Mouse (Mus musculus) adrenal gland, adult 2 months (tissue): Measurements from ENCODE around the gene Prdm16. TPM values are rescaled to one million over a fixed set of nuclear protein-coding genes. Genes with fewer than 3 reads are reported as not detected.
A peak's percentile ranks its signal among the peaks of the same experiment; 100 is the strongest.

Source experiments
- DNase-seq: peaks from one replicate; pipeline ENCODE4 v3.0.0; 2021
- polyA plus RNA-seq: library from polyadenylated mRNA; depleted of rRNA; stranded (reverse); fragments of >200 nt; gene quantifications from 2 replicates; pipeline ENCODE4 v1.2.3, GENCODE M21; 2012
- total RNA-seq, 2 experiments: library from RNA; stranded (reverse); gene quantifications; 2 replicates each; pipeline ENCODE4 v1.2.3; 2021

The Prdm16 gene
- total and polyA plus RNA-seq, 3 experiments = 5.4 to 10.6 (median 7.2) TPM

DNA sequence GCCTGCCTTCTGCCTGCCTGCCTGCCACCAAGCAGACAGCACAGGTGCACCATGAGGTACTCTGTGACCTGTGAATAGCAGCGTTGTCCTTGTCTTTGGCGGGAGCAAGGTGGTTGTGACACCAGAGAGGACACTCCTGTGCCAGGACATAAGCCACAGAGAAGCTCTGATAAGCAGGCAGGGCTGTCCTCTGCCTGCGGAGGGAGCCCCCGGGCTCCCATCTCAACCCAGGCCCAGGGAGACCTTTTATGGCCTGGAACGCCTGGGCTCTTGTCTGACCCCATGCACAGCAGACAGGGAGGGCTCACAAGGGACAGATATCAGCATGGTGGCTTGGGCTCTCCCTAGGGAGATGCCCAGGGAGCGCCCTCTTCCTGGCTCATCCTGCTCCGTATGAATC lies 118.7 kb downstream of the Prdm16 start:
- no peak for DNase-seq

DNA sequence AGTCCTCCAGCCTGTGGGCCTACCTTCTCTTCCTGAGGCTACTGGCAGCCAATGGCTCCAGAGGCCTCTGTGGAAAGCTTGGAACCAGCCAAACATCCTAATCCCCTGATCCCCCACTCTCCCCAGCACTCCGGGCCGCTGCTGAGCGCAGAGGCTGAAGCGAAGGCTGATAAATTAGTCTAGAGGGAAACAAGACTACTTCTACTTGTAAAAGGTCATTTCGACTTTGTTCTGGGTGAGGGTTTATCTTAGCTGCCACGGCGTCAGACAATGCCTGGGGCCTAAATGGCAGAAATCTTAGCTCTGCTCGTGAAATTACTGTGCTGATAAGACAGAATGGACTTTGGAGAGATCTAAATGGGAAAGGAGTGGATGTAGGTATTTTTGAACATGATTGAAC lies 120.2 kb downstream of the Prdm16 start:
- DNase-seq = no peak

- DNase-seq = no peak
Observed at GRCm38 (mm10) chr4:154513664-154514063, 123.0 kb downstream of the Prdm16 start.

DNA sequence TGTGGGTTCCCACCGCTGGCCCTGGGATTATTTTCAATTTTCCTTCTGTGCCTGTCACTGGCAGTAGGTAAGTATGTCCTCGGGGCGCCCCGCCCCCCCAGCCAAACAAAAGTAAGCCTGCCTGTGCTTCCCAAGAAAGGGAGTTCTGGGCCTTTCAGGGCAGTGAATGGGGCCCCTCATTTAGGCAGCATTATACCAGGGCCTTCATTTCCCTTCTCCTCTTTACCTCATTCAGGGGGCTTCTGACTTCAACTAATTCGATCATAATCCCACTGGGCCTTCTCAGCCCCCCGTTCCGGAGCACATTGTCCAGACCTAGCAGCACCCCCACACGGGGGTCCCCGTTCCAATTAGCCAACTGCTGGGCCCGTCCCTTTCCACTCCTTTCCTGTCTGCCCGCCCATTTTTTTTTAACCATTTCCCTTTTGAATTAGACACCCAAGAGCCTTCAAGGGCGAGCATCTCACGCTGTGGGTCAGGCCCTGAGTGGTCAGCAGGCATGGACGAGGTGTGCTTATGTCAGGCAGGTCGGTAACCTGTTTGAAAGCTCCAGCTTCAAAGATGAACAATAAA lies 124.1 kb downstream of the Prdm16 start:
- DNase-seq = no peak

DNA sequence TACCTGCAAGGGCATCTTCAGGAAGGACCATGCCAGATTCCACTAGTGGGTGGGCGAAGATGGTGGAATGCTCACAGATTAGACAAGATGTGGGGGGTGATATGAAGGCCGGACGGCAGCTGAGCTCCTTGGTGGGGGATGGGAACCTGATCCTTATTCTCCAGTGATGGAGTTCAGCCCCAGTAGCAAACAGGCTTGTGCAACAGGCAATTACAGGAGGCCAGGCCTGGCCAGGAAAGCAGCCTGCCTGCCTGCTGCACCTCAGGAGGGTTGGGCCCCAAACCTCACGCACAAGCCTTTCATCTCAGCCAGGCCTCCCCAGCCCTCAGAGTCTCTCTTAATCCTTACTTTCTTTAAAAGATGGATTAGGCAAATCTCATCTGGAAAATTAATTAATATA lies 124.9 kb downstream of the Prdm16 start:
- DNase-seq = no peak

GRCm38 (mm10) chr4:154506774-154507435 lies 129.8 kb downstream of the Prdm16 start:
- peak; percentile 36 for DNase-seq

DNA sequence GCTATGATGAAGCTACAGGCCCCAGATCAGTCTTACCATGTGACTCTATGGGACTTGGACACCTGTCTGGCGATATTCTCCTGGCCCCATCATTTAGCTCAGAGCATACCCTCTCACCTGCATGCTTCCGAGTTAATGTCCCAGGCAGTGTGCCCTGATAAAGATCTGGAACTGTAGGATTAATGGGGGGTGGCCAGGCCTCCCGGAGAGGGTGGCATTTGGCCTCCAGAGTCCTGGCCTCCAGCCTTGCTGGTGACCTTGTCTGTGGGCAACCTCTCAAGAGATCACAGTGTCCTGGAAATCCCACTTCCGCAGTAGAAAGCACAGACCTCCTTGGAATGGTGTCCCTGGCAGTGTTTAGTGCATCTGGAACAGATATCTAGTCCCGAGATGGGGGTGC lies 131.4 kb downstream of the Prdm16 start:
- DNase-seq = no peak

DNA sequence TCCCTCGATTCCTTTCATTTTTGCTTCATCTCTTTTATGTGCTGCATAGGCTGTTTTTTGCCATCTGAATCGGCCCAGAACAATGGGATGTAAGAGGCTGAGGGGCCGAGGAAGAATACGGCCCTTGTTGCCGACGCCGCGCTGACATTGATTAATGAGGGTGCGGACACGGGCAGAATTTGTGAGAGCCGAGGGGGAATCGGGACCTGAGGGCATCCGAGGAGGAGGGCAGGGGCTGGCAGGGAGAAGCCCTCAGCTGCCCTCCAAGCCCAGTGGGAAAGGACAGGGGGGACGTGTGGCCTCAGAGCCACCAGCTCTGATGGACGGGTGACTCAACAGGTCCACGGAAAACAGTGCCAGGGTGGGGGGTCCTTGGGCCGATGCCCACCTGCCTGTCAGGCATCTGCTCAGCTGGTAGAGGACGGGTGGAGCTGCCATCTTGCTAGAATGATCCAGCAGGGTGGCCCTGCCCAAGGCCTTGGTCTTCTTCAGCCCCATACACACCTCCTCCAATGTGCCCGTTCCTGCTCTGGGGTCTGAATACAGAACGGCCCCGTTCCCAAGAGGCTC lies 133.3 kb downstream of the Prdm16 start:
- DNase-seq = no peak

DNA sequence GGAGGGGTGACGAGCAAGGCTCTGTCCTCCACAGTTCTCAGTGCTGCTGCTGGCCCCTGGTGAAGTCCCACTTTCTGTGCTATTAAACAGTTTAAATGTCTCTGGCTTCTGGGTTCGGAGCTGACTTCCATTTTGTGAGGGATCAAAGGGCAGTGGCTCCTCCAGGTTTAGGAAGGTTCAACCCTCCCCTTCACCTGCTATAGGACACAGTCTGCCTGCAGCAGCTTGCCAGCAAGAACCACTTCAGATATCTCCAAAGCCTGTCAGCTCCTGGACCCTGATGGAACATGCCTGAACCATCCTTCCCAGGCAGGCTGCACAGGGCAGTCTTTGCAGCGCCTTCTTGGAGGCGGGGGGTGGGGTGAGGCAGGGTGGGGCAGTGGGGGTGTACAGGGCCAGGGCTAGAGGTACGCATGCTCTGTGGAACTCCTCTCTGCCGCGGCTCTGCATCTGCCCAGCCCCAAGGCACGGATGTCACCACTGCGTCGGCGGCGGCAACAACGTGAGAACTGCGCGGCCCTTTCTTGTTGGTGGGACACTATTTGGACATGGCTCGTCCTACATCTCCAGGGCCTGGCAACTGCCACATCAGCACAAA lies 134.2 kb downstream of the Prdm16 start:
- DNase-seq = no peak

DNA sequence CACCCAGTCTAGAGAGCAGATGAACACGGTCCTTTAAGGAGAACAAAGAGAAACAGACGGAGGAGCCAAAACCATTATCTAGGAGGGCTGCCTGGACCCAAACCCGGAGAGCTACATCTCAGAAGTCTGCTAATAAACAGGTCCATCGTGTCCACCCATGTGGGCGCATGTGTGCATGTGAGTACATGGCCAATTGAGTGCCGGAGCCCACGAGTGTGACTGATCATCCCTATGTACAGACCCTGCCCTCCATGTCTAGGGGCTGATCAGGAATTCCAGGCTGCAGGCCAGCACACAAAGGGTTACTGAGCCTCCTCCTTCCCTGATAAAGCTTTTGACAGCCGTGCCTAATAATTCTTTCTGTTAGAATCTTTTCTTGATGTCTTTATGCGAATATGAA lies 136.0 kb downstream of the Prdm16 start:
- DNase-seq = no peak

GRCm38 (mm10) chr4:154499701-154500523 lies 136.8 kb downstream of the Prdm16 start:
- DNase-seq = peak; percentile 67

DNA sequence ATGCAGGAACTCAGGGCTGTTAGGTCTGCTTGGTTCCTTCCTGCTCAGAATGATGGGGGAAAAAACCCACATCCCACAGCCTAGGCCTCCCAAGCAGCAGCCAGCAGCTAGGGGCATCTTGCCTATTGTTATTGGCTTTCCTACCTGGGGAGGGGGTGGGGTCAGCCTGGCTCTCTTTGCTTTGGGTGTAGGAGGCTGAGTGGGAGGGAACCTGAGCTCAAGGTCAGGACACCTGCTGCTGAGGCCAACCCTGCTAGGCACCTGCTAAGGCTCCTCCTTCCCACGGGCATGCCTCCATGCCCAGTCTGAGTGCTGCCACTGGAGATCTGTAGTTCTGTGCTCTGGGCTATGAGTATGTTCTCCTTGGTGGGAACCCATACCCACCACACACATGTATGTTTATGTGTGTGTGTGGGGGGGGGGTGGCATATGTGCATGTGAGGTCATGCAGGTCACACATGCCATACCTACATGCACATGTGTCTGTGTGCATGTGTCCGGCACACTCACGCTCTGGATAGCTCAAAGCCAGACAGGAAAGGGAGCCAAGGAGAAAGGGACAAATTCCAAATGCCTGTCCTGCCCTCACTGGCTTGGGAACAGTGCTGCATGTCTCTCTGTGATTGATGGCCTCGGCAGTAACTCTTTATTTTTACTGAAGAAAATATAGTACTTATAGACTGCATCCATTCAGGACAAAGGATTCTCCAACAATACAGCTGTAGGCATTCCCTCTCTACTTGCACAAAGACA lies 139.1 kb downstream of the Prdm16 start:
- DNase-seq = no peak

- DNase-seq = peak; percentile 96
Observed at GRCm38 (mm10) chr4:154496991-154497390, 139.7 kb downstream of the Prdm16 start.

- no peak for DNase-seq
Observed at GRCm38 (mm10) chr4:154496522-154496921, 140.2 kb downstream of the Prdm16 start.

- no peak for DNase-seq
Observed at GRCm38 (mm10) chr4:154493996-154494395, 142.7 kb downstream of the Prdm16 start.

- DNase-seq = no peak
Observed at GRCm38 (mm10) chr4:154492714-154493121, 144.0 kb downstream of the Prdm16 start.

DNA sequence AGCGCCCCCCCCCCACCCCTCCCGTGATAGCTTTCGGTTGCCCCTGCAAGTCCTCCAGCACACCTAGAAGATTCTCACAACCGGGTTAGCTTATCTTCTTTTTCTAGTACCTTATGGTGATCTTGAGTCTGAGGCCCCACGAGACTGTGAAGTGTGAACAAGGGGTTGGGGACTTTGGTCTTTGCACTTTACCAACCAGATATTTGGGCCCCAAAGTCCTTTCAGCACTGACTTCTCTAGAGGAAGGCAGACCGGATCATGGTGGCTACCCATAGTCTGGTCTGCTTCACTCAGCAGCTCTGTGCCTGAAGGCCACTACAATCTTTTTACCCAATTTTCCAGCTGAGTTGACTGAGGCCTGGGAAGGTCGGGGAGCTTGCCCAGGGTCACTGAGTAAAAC lies 144.4 kb downstream of the Prdm16 start:
- DNase-seq = no peak

GRCm38 (mm10) chr4:154488031-154488430 lies 148.6 kb downstream of the Prdm16 start:
- DNase-seq = no peak

DNA sequence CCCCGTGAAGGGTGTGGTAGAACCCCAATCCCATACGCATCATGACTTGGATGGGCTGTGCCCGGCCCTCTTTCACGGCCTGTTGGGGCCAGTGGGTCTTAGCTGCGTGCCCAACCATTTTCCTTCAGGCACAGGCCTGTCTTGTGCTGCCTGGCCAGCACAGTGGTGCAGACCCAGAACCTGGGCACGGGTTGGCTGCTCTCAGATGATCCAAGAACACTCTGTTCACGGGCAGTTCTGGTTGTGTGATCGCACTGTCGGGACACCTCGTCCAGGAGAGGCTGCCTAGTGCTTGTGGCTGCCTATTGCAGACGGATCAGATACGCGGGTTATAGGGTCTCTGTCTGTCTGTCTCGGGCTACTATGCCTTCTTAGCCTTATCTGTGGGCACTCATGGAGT lies 154.0 kb downstream of the Prdm16 start:
- no peak for DNase-seq

DNA sequence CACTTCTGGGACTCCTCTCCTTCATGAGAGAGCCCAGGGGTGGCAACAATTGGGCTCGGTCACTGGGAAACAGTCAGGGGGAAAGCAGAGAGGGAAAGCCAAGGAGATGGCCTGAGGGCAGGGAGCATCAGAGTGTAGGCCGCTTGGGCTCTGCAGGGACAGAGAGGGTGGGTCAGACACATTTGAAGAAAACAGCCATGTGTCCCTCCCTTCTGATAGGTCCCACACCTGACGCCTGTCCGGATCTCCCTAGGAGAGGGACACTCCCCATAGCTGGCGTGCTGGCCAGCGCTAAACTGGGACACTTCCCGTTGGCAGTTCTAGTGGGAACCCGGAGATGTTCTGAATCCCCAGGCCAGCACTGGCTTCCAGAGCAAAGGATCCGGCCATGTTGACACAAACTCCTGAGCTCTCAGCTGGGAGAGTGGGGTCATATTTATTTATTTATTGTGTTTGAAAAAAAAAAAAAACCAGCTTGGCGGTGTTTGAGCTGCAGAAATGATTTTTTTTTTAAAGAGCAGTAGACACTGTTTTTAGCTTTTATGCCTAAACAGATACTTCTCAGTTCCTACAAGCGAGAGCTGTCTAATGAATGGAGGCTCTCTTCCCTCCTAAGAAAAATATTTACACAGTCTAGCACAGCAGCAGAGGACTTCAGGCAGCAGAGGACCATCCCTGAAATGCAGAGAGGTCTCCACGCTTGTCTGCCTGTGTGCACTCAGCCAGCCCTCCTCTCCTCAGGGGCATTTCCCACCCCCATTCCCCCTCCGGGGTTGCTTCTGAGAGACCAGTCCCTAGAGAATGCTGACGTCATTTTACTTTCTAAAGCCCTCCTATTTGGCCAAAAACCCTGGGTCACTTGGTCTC lies 154.7 kb downstream of the Prdm16 start:
- no peak for DNase-seq
